Mouse (Mus musculus): Measurements from ENCODE around the gene Cgrrf1.

DNA sequence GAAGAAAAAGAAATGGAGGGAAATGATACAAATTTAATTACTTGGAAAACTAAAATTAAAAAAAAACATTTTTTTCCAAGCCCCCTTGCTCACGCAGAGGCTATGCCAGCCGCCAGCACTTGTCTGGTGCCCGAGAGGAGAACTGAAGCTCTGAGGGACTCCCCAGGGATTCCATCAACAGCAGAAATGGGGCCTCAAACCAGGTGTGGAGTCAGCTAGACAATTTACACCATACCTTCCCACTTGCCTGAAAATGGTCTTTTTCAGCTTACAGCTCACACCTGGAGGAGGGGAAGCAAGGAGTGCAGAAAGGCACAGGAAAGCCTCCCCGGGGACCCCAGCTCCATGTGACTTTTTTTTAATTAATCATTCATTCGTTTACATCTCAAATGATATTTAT is 46.7 kb upstream of the Cgrrf1 start:
- no peak for TF ChIP-seq EP300 (optimal IDR thresholded peaks at IDR 0.05)
- TF ChIP-seq CTCF (IDR thresholded peaks at IDR 0.05; ENCODE audit: low read depth) = no peak
